Mouse (Mus musculus) midbrain, embryonic 14.5 days (tissue): Measurements from ENCODE around the gene Camk2d. TPM values are rescaled to one million over a fixed set of nuclear protein-coding genes. Genes with fewer than 3 reads are reported as not detected.

Experiments
- ATAC-seq: fragments of 200-750 bp; cut with Nextera tagmentation; 2 replicates; pipeline ENCODE4 v1.8.0; 2017; ENCODE audit warnings: moderate number of reproducible peaks, moderate library complexity; ENCODE audit not compliant: low FRiP score, low TSS enrichment
- DNase-seq: peaks from one replicate; pipeline ENCODE4 v3.0.0-alpha.2; 2015
- H3K27ac ChIP-seq: fragments of 300-500 bp; sonication (generic); replicated peaks from 2 replicates; pipeline ENCODE4 v1.5.1; 2014; ENCODE audit warnings: mild to moderate bottlenecking, low read depth, low read length, moderate library complexity
- H3K27me3 ChIP-seq: fragments of 300-500 bp; sonication (generic); 2 replicates; pipeline ENCODE4 v1.6.1; 2014; ENCODE audit warnings: low read length, control low read depth, mixed read lengths; ENCODE audit not compliant: control insufficient read depth, insufficient read depth
- H3K36me3 ChIP-seq: fragments of 300-500 bp; sonication (generic); 2 replicates; pipeline ENCODE4 v1.6.1; 2014; ENCODE audit warnings: low read length, control low read depth; ENCODE audit not compliant: control insufficient read depth, insufficient read depth
- H3K4me1 ChIP-seq: fragments of 300-500 bp; sonication (generic); 2 replicates; pipeline ENCODE4 v1.6.1; 2014; ENCODE audit warnings: mild to moderate bottlenecking, antibody characterized with exemption, low read length, control low read depth; ENCODE audit not compliant: control insufficient read depth, insufficient read depth
- H3K4me2 ChIP-seq: fragments of 300-500 bp; sonication (generic); 2 replicates; pipeline ENCODE4 v1.6.1; 2014; ENCODE audit warnings: mild to moderate bottlenecking, low read length, moderate library complexity
- H3K4me3 ChIP-seq: fragments of 300-500 bp; sonication (generic); replicated peaks from 2 replicates; pipeline ENCODE4 v1.5.1; 2014; ENCODE audit warnings: low read depth, low read length
- H3K9ac ChIP-seq: fragments of 300-500 bp; sonication (generic); replicated peaks from 2 replicates; pipeline ENCODE4 v1.6.1; 2014; ENCODE audit warnings: mild to moderate bottlenecking, low read length, moderate library complexity
- H3K9me3 ChIP-seq: fragments of 300-500 bp; sonication (generic); 2 replicates; pipeline ENCODE4 v1.6.1; 2016; ENCODE audit warnings: low read length, control low read depth, mixed read lengths; ENCODE audit not compliant: control insufficient read depth
- WGBS: fragments of 180-500 bp; shearing (Covaris S2); extraction: QIAGEN DNeasy Blood & Tissue Kit; methylation state at CpG from one replicate; pipeline ENCODE4 v1.1.7; 2014; 5-methylcytosine and 5-hydroxymethylcytosine counted together
- polyA plus RNA-seq: library from polyadenylated mRNA; unstranded; fragments of >200 nt; fragmentation: Nextera tagmentation; extraction: Ambion mirVana; gene quantifications from 2 replicates; pipeline ENCODE4 v1.2.1, GENCODE M21; 2014

Gene Camk2d
- polyA plus RNA-seq, 1 experiment from 2014 or later: 51.5 TPM

DNA sequence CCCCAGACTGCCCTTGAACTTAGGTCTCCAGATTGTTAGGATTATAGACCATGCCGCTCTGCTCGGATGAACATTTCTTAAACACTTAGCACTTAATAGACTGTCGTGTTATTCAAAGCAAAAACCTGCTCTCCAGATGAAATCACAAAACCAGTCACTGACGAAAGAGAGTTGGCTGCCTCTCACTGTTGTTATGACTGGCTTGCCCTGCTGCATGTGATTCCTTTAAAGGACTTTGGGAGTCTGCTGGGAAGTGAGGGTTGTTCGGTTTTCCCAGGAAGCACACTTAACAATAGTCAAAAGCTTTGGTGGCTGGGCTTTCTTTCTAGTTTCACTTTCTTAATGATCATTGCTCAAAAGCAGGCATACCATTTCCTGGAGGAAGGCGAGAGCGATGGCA is 97.2 kb downstream of the Camk2d start:
- H3K36me3 ChIP-seq: no peaks in the 10 kb centered on the region
- H3K4me1 ChIP-seq: peaks cover 6% of the 10 kb centered on the region; the same call in 1 of the 2 replicates
- 68% methylated on average over 7 of the region's 7 CpGs for whole genome bisulfite sequencing
- H3K9me3 ChIP-seq: no peaks in the 10 kb centered on the region
- H3K27ac ChIP-seq: no peak overlapping the region
- no peaks in the 10 kb centered on the region for H3K27me3 ChIP-seq
- no peak overlapping the region for H3K4me2 ChIP-seq
- ATAC-seq (no peak), DNase-seq (no peak)
- H3K9ac ChIP-seq: no peak overlapping the region
- H3K4me3 ChIP-seq: no peak overlapping the region

DNA sequence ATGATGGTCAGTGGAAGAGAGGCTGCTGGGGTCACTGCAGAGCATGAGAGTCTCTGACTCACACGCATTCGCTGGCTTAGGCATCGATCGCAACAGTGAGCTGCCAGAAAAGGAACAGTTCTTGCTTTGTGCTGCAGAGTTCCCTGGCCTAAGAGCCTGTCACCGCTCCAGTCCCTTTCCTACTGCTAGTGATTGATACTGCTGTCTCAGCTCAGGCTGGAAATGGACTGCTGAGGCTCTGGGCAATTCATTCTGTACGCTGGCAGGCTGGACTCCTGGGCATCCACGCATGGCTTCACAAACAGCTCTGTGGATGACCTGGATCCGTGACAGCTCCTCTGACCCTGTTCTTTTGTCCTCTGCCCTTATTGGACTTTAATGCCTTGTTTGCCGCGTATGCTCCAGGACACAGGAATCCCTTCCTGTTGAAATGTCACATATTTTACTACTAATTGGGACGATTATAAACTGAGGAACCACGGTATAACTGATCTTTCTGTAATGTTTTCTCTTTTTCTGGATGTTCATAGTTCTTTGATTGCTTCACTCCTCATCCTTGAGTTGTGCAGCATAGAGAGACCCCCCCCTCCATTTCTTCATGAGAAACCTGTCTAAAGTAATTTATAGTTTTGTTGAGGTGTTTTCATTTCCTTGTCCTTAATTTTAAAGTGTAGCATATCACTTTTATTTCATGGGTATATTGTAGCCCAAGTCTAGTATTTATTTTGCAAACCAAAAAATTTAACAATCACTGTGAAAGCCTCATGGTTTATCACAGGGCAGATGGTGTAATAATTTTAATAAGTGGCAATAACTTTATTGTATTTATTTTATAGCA is 99.6 kb downstream of the Camk2d start:
- Histone ChIP-seq H3K27ac (0 out of 2 replicates have a peak overlapping the region, but pooled peaks have one; percentile 45), H3K4me3 (no peak overlapping the region), H3K36me3 (no peaks in the 10 kb centered on the region), H3K9me3 (no peaks in the 10 kb centered on the region), H3K9ac (0 out of 2 replicates have a peak overlapping the region, but pooled peaks have one; percentile 20), H3K27me3 (no peaks in the 10 kb centered on the region), H3K4me2 (peak overlapping the region; percentile 21; the same call in 1 of the 2 replicates), H3K4me1 (peaks cover 6% of the 10 kb centered on the region; the same call in 1 of the 2 replicates)
- whole genome bisulfite sequencing: 9% methylated on average over 12 of the region's 12 CpGs
- DNase-seq: peak; percentile 65
- ATAC-seq: peak; percentile 38

DNA sequence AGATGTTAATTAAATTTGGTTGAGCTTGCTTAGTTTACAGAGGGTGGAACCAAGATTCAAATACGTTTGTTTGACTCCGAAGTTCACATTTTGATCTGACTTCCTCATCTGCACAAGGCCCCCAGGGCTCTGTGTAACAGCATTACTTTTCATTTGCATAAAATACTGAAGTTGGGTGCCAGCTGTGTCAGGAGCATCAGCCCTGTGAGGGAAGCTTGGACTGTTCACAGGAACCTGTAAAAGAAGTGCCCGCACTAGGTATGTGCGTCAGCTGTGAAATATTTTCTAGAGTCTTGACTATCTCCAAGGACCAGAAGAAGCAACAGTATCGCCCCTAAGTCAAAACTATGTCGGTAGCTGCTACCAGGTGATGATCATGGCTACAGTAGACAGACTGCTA is 100.5 kb downstream of the Camk2d start:
- 86% methylated on average over 6 of the region's 6 CpGs for WGBS

DNA sequence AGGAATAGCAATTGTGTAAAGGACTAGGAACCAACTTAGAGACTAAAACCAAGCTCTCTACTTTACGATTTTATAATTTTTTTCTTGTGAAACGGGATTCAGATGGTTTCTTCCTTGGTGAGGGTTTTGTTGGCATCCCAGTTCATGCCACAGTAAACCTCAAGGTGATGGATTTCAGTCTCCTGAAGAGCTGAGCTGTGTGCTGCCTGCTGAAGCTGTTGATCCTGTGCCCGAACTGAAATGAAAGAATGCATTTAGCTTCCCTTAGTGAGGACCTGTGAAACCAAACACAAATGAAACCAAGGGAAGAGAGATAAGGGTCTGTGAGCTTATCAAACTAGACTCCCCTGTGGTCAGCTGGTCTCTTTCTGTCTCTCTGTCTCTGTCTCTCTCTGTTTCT is 103.6 kb downstream of the Camk2d start:
- H3K36me3 ChIP-seq: no peaks in the 10 kb centered on the region
- no peaks in the 10 kb centered on the region for H3K9me3 ChIP-seq
- no peak overlapping the region for H3K27ac ChIP-seq
- 82% methylated on average over 3 of the region's 3 CpGs for WGBS
- H3K4me1 ChIP-seq: peaks cover 10% of the 10 kb centered on the region
- no peak overlapping the region for H3K9ac ChIP-seq
- ATAC-seq (no peak), DNase-seq (no peak)
- H3K4me3 ChIP-seq: no peak overlapping the region
- H3K27me3 ChIP-seq: no peaks in the 10 kb centered on the region
- no peak overlapping the region for H3K4me2 ChIP-seq

More for the DNA sequence above, 100.5 kb downstream of the Camk2d start:
- H3K4me2 ChIP-seq: no peak overlapping the region
- no peaks in the 10 kb centered on the region for H3K36me3 ChIP-seq
- no peak for ATAC-seq
- H3K9me3 ChIP-seq: no peaks in the 10 kb centered on the region
- H3K4me3 ChIP-seq: no peak overlapping the region
- peaks cover 6% of the 10 kb centered on the region; the same call in 1 of the 2 replicates for H3K4me1 ChIP-seq
- no peak overlapping the region for H3K9ac ChIP-seq
- DNase-seq: no peak
- H3K27me3 ChIP-seq: no peaks in the 10 kb centered on the region
- no peak overlapping the region for H3K27ac ChIP-seq

DNA sequence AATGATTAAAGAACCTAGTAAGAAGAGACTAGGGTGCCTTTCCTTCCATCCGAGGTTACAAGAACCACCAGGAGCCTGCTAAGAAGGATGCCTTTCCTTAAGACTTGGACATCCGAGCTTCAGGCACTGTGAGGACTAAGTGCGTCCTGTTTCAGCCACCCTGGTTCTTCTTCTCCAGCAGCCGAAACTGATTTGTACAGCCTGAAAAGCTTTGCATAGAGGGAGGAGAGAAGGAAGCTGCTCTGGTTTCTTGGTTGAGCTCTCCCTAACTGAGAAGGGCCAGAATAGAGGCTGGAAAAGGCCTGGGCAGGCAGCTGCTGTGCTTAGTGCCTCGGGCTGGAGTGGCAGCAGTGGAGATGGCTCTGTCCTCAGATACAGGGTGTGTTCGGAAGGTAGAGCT is 105.0 kb downstream of the Camk2d start:
- Histone ChIP-seq H3K4me2 (no peak overlapping the region), H3K4me3 (no peak overlapping the region), H3K36me3 (no peaks in the 10 kb centered on the region), H3K27me3 (no peaks in the 10 kb centered on the region), H3K9me3 (no peaks in the 10 kb centered on the region), H3K9ac (no peak overlapping the region), H3K27ac (no peak overlapping the region), H3K4me1 (peaks cover 4% of the 10 kb centered on the region; the same call in 1 of the 2 replicates)
- WGBS: 83% methylated on average over 6 of the region's 6 CpGs
- ATAC-seq (no peak), DNase-seq (no peak)

DNA sequence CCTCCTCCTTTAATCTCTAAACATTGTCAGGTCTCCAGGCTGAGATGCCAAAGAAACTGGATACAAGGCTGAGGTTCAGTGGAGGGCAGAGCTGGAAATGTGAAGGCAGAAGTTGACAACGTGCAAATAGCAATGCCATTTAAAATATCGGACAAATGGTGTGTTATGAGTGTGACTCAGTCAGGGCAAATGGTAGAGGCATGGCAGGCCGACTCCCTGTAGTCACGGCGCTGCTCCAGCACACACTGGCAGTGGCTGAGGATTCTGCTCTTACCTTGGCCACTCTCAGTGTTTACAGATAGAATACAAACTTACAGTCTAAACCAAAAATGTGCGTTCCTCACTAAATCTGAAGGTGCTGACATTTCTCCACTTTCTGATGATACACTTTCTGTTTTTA is 105.5 kb downstream of the Camk2d start:
- H3K4me3 ChIP-seq: no peak overlapping the region
- H3K27ac ChIP-seq: no peak overlapping the region
- H3K36me3 ChIP-seq: no peaks in the 10 kb centered on the region
- DNase-seq (no peak), ATAC-seq (no peak)
- H3K9me3 ChIP-seq: no peaks in the 10 kb centered on the region
- no peak overlapping the region for H3K9ac ChIP-seq
- no peak overlapping the region for H3K4me2 ChIP-seq
- WGBS: 83% methylated on average over 6 of the region's 6 CpGs
- H3K4me1 ChIP-seq: peaks cover 4% of the 10 kb centered on the region; the same call in 1 of the 2 replicates
- H3K27me3 ChIP-seq: no peaks in the 10 kb centered on the region

DNA sequence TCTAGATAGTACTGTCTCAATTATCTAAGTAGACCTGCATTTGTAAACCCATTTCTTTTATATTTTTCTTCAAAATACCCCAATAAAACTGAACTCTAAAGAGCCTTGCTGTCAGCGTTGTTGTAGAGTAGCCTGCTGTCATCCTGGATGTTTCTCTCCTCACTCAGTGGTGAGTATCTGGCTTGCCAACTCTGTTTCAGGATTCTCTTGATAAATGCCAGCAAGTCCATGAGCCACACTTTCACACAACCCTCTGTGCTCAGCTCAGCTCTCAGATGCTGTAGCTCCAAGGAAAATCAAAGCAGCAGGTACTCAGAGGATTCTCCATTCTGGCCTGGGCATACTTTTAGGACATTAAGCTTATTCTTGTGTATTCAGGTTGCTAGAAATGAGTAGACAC is 109.4 kb downstream of the Camk2d start:
- 94% methylated on average over 1 of the region's 1 CpGs for WGBS
- no peak for ATAC-seq

DNA sequence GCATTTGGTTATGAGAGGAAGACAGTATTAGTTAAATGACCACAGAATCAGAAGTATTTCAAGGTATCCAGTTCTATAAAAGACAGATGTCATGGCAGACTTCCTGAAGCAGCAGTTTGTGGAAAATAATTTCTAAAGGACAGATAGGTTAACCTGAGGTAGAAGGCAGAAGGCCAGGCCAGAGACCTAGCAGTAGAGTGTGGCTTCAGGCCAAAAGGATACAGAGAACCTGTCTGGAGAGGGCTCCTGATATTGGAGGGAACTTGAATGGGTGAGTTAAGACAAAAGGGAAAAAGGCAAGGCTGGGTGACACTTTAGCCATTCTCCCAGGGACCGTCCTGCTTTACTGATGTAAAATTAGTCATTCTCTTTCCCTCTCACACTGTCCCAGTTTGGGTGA is 118.2 kb downstream of the Camk2d start:
- no peaks in the 10 kb centered on the region for H3K36me3 ChIP-seq
- no peaks in the 10 kb centered on the region for H3K4me1 ChIP-seq
- no peak overlapping the region for H3K4me2 ChIP-seq
- no peak overlapping the region for H3K27ac ChIP-seq
- H3K9ac ChIP-seq: no peak overlapping the region
- DNase-seq (no peak), ATAC-seq (no peak)
- no peaks in the 10 kb centered on the region for H3K27me3 ChIP-seq
- H3K9me3 ChIP-seq: no peaks in the 10 kb centered on the region
- H3K4me3 ChIP-seq: no peak overlapping the region
- WGBS: 75% methylated on average over 1 of the region's 1 CpGs

More for the DNA sequence above, 109.4 kb downstream of the Camk2d start:
- Histone ChIP-seq H3K36me3 (no peaks in the 10 kb centered on the region), H3K27ac (no peak overlapping the region), H3K9me3 (no peaks in the 10 kb centered on the region), H3K9ac (no peak overlapping the region), H3K27me3 (no peaks in the 10 kb centered on the region), H3K4me3 (no peak overlapping the region), H3K4me1 (peaks cover 4% of the 10 kb centered on the region; the same call in 1 of the 2 replicates), H3K4me2 (no peak overlapping the region)
- no peak for DNase-seq

DNA sequence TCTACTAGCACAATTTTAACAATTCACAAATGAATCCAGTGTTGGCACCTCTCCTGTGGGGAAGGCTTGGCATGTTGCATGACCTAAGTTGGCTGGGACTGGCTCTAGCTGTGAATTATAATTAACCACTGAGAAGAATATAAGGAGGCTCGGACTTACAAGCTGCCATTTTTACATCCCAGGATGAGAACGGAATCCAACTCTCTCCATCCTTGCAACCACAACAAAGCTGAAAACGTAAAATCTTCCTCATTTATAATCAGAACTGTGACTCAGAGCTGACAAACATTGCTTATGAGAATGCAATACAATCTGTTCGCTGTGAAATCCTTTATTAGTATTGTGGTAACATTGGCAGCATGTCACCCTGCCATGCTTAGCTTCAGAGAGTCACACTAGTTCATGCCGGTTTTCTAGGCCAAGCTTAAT is 126.9 kb downstream of the Camk2d start:
- peak; percentile 15 for DNase-seq
- H3K4me2 ChIP-seq: no peak overlapping the region

More for the DNA sequence above, 126.9 kb downstream of the Camk2d start:
- Histone ChIP-seq H3K27ac (no peak overlapping the region), H3K27me3 (no peaks in the 10 kb centered on the region), H3K36me3 (no peaks in the 10 kb centered on the region), H3K4me3 (no peak overlapping the region), H3K4me1 (no peaks in the 10 kb centered on the region), H3K9me3 (no peaks in the 10 kb centered on the region), H3K9ac (no peak overlapping the region)
- ATAC-seq: no peak
- WGBS: 81% methylated on average over 5 of the region's 5 CpGs
